Mouse (Mus musculus) forebrain, postnatal 0 days (tissue): ENCODE measurements around the gene Brca1. TPM values are rescaled to one million over a fixed set of nuclear protein-coding genes. Genes with fewer than 3 reads are reported as not detected.

Experiments used
- ATAC-seq: fragments of 200-750 bp; cut with Nextera tagmentation; 2 replicates; pipeline ENCODE4 v1.8.0; 2017; ENCODE audit warnings: mild to moderate bottlenecking, moderate library complexity
- DNase-seq: peaks from one replicate; pipeline ENCODE4 v3.0.0-alpha.2; 2015
- H3K27ac ChIP-seq: fragments of 300-500 bp; sonication (generic); 2 replicates; pipeline ENCODE4 v1.5.1; 2014; ENCODE audit warnings: low read depth, mild to moderate bottlenecking, antibody characterized with exemption, low read length, moderate library complexity, mixed read lengths
- H3K27me3 ChIP-seq: fragments of 300-500 bp; sonication (generic); 2 replicates; pipeline ENCODE4 v1.6.1; 2014; ENCODE audit warnings: mild to moderate bottlenecking, low read length, mixed read lengths; ENCODE audit not compliant: insufficient read depth
- H3K36me3 ChIP-seq: fragments of 300-500 bp; sonication (generic); 2 replicates; pipeline ENCODE4 v1.6.1; 2014; ENCODE audit warnings: mild to moderate bottlenecking, moderate library complexity; ENCODE audit not compliant: insufficient read depth
- H3K4me1 ChIP-seq: fragments of 300-500 bp; sonication (generic); 2 replicates; pipeline ENCODE4 v1.6.1; 2014; ENCODE audit warnings: antibody characterized with exemption; ENCODE audit not compliant: insufficient read depth
- H3K4me2 ChIP-seq: fragments of 300-500 bp; sonication (generic); 2 replicates; pipeline ENCODE4 v1.6.1; 2014; ENCODE audit warnings: low read depth, mild to moderate bottlenecking, moderate library complexity
- H3K4me3 ChIP-seq: fragments of 300-500 bp; sonication (generic); 2 replicates; pipeline ENCODE4 v1.5.1; 2014; ENCODE audit warnings: low read depth, low read length, mixed read lengths
- H3K9ac ChIP-seq: fragments of 300-500 bp; sonication (generic); 2 replicates; pipeline ENCODE4 v1.6.1; 2014; ENCODE audit warnings: mild to moderate bottlenecking
- H3K9me3 ChIP-seq: fragments of 300-500 bp; sonication (generic); 2 replicates; pipeline ENCODE4 v1.6.1; 2016; ENCODE audit warnings: low read length
- CTCF ChIP-seq: sonication (generic); IDR thresholded peaks from 2 replicates; pipeline ENCODE4 v1.5.1; 2016; ENCODE audit warnings: antibody characterized with exemption, control low read depth, low read depth
- WGBS: fragments of 180-500 bp; shearing (Covaris S2); extraction: QIAGEN DNeasy Blood & Tissue Kit; methylation state at CpG from one replicate; pipeline ENCODE4 v1.1.7; 2014; 5-methylcytosine and 5-hydroxymethylcytosine counted together
- polyA plus RNA-seq: library from polyadenylated mRNA; unstranded; fragments of >200 nt; fragmentation: Nextera tagmentation; extraction: Ambion mirVana; gene quantifications from 2 replicates; pipeline ENCODE4 v1.2.1, GENCODE M21; 2015
- total RNA-seq: library from RNA; depleted of rRNA; stranded (reverse); fragments of >200 nt; gene quantifications from 2 replicates; pipeline ENCODE4 v1.2.3, GENCODE M21; 2014

Brca1 gene
- total and polyA plus RNA-seq, 2 experiments from 2014 or later, result 1.3 to 4.2 TPM

DNA sequence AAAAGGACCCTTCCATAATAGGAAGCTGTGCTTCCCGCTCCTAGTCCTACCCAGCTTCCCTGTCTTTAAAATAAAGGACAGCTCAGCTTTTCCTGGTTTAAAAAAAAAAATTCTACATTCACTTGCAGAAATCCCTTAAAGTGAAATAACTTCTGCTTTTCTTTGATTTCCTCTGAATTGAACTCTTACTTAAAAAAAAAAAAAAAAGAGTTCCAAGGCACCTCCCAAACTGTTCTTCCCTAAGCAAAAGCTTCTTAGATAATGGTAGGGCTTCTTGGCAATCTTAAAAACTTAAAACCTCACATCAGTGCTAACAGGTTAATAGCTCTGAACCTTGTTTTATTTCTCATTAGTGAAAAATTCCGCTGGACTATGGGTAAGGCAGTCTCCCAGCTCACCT, 31.4 kb upstream of the Brca1 start:
- 80% methylated on average over 2 of the region's 2 CpGs for WGBS
- Histone ChIP-seq H3K9me3 (no peaks in the 10 kb centered on the region), H3K4me3 (no peak overlapping the region), H3K9ac (no peak overlapping the region), H3K27ac (no peak overlapping the region), H3K27me3 (no peaks in the 10 kb centered on the region), H3K36me3 (peaks cover 33% of the 10 kb centered on the region), H3K4me2 (no peak overlapping the region), H3K4me1 (no peaks in the 10 kb centered on the region)
- no peak for DNase-seq
- no peak for ATAC-seq
- TF ChIP-seq CTCF, result no peak

DNA sequence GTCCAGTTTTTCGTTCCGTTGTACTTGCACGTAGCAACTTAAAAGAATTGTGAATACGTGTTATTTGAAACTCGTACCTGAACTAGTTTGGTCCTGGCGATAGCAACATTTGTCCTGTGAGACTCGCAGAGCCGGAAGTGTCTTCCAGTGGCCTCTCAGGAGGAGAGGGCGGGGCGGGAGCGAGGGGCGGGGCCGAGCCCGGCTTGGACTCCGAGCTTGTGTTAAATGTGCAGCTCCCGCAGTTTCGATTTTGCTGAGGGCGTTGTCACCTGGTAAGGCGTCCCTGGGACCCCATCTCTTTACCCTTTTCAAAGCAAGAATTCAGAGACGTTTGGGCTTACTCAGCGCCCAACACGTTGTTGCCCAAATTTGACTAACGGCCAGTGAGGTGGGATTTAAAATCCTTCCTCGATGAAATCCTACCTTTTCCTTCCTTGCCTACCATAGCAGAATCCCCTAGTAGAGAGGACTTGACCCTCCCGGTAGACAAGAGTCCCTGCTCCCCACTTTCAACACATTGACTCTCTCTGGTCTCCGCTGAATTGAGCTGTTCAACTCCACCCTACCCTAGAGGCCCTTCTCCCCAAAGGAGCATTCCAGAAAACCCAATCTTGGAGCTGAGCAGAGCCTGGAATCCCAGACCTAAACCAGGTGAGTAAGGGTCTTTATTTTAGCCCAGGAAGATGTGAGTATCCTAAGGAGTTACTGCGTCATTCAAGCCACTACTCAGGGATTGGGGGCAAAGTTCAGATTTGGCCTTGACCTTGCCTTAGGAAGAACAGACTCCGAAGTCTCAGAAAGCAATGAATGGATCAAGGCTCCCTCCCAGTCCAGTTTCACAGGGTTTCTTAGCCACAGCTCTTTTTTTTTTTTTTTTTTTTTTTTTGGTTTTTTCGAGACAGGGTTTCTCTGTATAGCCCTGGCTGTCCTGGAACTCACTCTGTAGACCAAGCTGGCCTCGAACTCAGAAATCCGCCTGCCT, 30.6 kb upstream of the Brca1 start, which contains the start of gene Tmem106a:
Gene Tmem106a (plus strand): TSS at position 189 of the 982 bp plus-strand sequence.
- ATAC-seq, result no peak
- Histone ChIP-seq H3K4me2 (peak within 1 kb of the TSS; percentile 31), H3K4me3 (0 out of 2 replicates have a peak within 1 kb of the TSS, but pooled peaks have one; percentile 7), H3K36me3 (peaks cover 41% of the 10 kb centered on the region), H3K4me1 (no peaks in the 10 kb centered on the region), H3K9ac (no peak within 1 kb of the TSS), H3K9me3 (no peaks in the 10 kb centered on the region), H3K27me3 (no peaks in the 10 kb centered on the region), H3K27ac (no peak within 1 kb of the TSS)
- 22% methylated on average over 30 of the region's 31 CpGs for WGBS
- no peak for TF ChIP-seq CTCF
- DNase-seq, result no peak

DNA sequence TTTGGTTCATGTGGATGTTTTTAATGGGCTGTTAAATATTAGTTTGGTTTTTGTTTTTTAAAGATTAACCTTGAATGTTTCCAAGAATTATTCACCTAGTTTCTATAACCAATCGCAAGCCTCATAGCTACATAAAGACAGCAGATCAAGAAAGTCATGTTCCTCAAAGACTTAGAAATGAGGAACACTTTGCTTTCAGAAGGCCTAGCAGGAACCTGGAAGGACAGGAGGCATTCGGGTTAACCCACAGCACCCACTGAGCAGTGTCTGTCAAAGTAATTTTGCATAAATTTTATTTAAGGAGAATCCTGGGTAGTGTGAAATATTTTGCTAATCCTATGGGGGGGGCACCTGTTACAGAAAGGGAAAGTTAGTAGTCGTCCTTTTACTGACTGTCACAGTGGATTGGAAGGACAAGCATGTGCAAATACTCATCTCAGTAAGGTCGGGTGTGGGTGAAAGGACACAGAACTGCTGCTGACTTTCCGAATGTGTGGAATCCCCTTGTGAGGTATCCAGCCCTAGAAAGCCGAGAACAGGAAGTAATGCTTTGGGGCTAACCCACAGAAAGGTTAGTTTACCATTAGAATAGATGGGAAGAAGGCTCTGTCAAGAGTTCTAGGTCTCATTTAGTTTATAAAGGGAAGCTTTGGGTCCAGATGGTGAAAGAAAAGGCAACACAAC, 29.5 kb upstream of the Brca1 start:
- Histone ChIP-seq H3K9ac (no peak overlapping the region), H3K4me2 (no peak overlapping the region), H3K27ac (no peak overlapping the region), H3K4me3 (no peak overlapping the region), H3K4me1 (no peaks in the 10 kb centered on the region), H3K36me3 (peaks cover 50% of the 10 kb centered on the region), H3K9me3 (no peaks in the 10 kb centered on the region), H3K27me3 (no peaks in the 10 kb centered on the region)
- TF ChIP-seq CTCF, result no peak
- ATAC-seq, result no peak
- no peak for DNase-seq
- 83% methylated on average over 6 of the region's 6 CpGs for WGBS

DNA sequence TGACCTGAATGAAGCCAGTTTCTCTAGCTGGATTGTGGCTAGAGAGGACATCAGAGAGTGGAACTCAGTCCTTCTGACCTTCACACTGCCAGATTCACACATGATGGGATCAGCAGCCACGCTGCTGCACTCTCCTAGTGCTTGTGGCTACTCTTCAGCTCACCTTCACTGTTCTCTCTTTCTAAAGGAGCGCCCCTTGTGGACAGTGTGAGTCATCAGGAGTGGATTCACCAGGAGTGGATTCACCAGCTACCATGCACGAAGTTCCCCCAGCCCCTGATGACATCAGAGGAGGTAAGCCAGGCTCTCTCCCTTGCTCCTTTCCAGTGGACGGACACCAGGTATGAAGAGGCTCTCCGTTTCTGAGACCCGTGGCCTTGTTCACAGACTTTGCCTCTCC, 24.4 kb upstream of the Brca1 start:
- Histone ChIP-seq H3K36me3 (peaks cover 94% of the 10 kb centered on the region), H3K9ac (no peak overlapping the region), H3K9me3 (no peaks in the 10 kb centered on the region), H3K4me2 (no peak overlapping the region), H3K4me3 (no peak overlapping the region), H3K27ac (no peak overlapping the region), H3K27me3 (no peaks in the 10 kb centered on the region), H3K4me1 (no peaks in the 10 kb centered on the region)
- no peak for DNase-seq
- 79% methylated on average over 6 of the region's 6 CpGs for WGBS
- ATAC-seq, result no peak
- peak; percentile 43 for TF ChIP-seq CTCF

DNA sequence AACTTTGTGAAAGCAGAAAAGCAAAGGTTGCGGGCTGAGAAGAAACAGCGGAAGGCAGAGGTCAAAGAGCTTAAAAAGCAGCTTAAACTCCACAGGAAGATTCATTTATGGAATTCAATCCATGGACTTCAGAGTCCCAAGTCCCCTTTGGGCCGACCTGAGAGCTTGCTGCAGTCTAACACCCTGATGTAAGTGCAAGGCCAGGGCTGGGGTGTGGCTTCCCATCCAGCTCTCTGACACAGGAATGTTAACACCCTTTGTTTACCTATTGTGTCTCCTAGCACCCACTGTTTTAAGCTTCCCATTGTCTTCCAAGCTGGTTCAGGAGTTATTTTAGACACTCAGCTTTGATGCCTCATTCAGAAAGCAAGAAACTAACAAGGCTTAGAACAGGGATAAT, 16.7 kb upstream of the Brca1 start:
- no peak for TF ChIP-seq CTCF
- DNase-seq, result no peak
- WGBS, result 86% methylated on average over 3 of the region's 3 CpGs

DNA sequence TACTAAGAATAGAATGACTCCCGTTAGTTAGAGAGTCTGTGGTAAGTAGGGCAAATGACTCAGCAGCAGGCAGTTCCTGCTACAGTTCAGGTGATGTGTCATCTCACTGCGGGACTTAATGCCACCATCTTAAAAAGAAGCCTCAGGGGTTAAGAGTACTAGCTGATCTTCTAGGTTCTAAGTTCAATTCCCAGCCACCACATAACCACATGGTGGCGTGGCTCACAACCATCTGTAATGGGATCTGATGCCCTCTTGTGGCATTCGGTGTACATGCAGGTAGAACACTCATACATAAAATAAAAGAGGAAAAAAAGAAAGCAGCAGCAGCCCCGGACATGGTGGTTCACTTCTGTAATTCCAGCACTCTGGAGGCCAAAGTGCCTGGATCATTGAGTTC, 10.6 kb upstream of the Brca1 start:
- Histone ChIP-seq H3K4me1 (no peaks in the 10 kb centered on the region), H3K27me3 (no peaks in the 10 kb centered on the region), H3K36me3 (peaks cover 49% of the 10 kb centered on the region), H3K9me3 (no peaks in the 10 kb centered on the region), H3K4me3 (no peak overlapping the region), H3K27ac (no peak overlapping the region), H3K4me2 (no peak overlapping the region), H3K9ac (no peak overlapping the region)
- WGBS, result 31% methylated on average over 5 of the region's 5 CpGs
- TF ChIP-seq CTCF, result peak; percentile 91
- DNase-seq (peak; percentile 76), ATAC-seq (peak; percentile 43)

More for the DNA sequence above, 16.7 kb upstream of the Brca1 start:
- Histone ChIP-seq H3K4me2 (no peak overlapping the region), H3K27me3 (no peaks in the 10 kb centered on the region), H3K9ac (no peak overlapping the region), H3K27ac (no peak overlapping the region), H3K4me3 (no peak overlapping the region), H3K4me1 (no peaks in the 10 kb centered on the region), H3K36me3 (peaks cover 82% of the 10 kb centered on the region), H3K9me3 (no peaks in the 10 kb centered on the region)
- no peak for ATAC-seq

DNA sequence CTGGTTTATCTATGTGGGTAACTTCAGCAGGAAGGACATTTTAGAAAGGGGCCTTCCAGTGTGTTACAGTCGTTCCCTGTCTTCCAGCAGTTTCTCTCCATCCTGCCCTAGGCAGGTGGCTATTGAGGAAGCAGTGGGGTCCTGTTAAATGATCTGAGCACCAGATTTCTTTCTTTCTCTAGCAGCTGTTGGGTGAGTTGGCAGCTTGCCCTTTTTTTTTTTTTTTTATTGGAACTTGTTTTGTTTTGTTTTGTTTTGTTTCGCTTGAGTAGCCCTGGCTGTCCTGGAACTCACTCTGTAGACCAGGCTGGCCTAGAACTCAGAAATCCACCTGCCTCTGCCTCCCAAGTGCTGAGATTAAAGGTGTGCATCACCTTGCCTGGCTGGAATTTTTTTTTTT, 5.2 kb upstream of the Brca1 start:
- TF ChIP-seq CTCF, result no peak
- no peak for DNase-seq
- H3K9ac ChIP-seq, result no peak overlapping the region

More for the DNA sequence above, 5.2 kb upstream of the Brca1 start:
- no peak for ATAC-seq
- Histone ChIP-seq H3K4me3 (no peak overlapping the region), H3K4me2 (no peak overlapping the region), H3K27me3 (no peaks in the 10 kb centered on the region), H3K36me3 (peaks cover 33% of the 10 kb centered on the region), H3K27ac (no peak overlapping the region), H3K9me3 (no peaks in the 10 kb centered on the region), H3K4me1 (peaks cover 15% of the 10 kb centered on the region; the same call in 1 of the 2 replicates)
- WGBS, result 38% methylated on average over 2 of the region's 2 CpGs
